Mouse (Mus musculus) retina, embryonic 14.5 days (tissue): ENCODE results near the gene E330009J07Rik.

Source experiments
- DNase-seq: peaks from one replicate; pipeline ENCODE4 v3.0.0-alpha.2; 2015; ENCODE audit warnings: low spot score

The E330009J07Rik gene

GRCm38 (mm10) chr6:40429521-40429931 lies 6.4 kb downstream of the E330009J07Rik start:
- no peak for DNase-seq

DNA sequence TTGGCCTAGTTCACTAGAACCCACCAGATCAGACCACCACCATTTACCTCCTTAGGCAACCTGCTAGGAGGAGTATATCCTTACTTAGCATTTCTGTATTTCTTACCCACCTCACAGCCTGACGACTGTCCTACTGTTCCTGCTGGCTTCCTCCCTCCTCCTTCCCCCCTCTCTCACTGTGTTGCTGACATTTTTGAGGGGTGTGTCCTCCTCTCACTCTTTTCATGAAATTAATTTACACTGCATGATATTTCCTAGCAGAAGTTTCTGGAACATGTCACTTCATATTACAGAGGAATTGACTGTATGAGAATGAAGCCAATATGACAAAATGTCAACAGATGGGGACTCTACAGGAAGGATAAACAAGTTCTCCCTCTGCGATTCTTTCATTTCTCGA lies 7.2 kb downstream of the E330009J07Rik start:
- DNase-seq, result no peak

- no peak for DNase-seq
Observed at GRCm38 (mm10) chr6:40427441-40427840, 8.5 kb downstream of the E330009J07Rik start.

GRCm38 (mm10) chr6:40423774-40424173 lies 12.2 kb downstream of the E330009J07Rik start:
- DNase-seq, result peak; percentile 69

DNA sequence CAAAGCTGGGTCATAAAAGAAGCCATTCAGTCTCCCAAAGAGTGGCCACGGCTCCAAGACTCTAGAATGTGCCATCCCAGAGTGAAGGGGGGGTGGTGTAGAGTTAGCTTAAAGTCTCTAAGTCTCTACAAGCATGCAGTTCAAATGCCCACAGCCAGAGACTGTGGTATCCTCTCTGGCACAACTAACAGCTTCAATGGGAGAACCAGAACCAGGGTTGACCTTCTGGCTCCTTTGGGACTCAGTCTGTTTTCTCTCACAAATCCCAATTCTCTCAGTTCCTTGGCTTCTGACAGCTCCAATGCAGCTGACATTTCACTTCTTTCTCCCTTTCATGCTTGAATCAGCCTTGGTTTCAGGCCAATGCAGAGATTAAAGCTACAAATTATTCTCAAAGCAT lies 12.9 kb downstream of the E330009J07Rik start:
- no peak for DNase-seq

DNA sequence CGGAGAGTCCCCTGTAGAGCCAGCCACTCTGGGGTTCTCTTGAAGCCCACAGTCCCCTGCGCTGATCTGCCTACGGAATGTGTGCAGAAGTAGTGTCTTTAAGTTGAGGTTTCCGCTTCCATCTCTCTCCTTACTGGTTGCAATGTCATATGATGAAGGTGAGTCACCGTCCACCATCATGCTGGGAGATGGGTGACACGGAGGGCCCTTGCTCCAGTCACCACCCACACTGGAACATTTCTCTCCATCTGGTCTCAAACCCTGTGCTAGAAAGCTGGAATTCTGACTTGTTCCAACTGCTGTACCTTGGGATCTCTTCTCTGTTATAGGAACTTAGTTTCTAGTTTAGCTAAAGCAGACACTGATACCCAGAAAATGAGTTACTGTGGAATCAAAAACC lies 14.8 kb downstream of the E330009J07Rik start:
- no peak for DNase-seq

- no peak for DNase-seq
Observed at GRCm38 (mm10) chr6:40418386-40418785, 17.5 kb downstream of the E330009J07Rik start.

DNA sequence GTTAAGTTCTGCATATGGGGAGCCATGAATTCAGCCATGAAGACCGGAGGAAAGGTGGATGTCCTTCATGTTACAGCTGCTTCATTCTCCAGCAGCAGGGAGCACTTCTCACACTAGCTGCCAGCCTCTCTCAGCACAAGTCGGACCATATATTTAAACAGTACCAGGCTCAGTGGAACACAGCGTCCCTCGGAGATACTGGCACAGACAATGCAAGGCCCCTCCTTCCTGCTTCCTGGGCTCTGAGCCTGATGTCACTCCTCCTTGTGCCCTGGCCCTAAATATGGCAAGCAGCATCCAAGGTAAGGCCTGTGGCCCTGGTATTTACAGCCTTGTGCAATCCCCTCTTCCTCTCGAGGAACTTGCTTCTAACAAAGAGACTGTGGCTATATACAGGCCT lies 20.1 kb downstream of the E330009J07Rik start:
- no peak for DNase-seq

DNA sequence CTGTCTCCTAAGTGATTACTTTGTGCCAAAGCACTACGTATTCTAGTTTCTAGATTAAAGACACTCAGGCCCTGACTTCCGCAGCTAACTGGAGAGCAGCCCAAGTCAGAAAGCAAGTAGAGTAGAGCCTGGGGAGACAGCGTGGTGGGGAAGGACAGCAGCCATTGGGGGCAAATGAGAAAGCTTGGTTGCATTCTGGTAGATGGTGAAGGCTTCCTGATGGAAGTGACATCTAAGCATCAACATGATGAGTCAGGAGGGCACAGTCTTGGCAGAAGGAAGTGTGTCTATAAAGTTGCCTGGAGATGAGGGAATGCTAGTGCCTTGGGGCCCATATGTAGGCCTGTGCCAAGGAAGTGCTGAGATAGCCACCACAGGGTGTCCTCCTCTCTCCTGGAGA lies 22.4 kb downstream of the E330009J07Rik start:
- no peak for DNase-seq

DNA sequence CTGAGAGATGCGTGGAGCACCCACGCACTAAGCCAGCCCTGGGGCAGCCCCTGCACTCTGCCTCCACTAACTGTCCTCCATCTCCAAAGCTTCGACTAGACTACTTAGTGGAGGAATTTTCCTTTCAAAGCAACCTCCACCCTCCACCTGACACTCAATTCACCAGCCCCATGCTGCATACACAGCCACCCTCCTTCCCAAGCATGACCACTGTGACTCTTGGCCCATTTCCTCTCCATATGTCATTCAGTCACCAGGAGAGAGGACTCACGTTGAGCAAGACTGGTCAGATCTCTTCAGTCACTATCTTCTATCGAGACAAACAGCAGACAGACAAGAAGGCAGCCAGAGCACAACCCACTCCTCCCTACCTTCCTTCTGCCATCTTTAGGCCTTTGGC lies 22.9 kb downstream of the E330009J07Rik start:
- DNase-seq, result no peak

- DNase-seq, result no peak
Observed at GRCm38 (mm10) chr6:40411085-40411484, 24.9 kb downstream of the E330009J07Rik start.

DNA sequence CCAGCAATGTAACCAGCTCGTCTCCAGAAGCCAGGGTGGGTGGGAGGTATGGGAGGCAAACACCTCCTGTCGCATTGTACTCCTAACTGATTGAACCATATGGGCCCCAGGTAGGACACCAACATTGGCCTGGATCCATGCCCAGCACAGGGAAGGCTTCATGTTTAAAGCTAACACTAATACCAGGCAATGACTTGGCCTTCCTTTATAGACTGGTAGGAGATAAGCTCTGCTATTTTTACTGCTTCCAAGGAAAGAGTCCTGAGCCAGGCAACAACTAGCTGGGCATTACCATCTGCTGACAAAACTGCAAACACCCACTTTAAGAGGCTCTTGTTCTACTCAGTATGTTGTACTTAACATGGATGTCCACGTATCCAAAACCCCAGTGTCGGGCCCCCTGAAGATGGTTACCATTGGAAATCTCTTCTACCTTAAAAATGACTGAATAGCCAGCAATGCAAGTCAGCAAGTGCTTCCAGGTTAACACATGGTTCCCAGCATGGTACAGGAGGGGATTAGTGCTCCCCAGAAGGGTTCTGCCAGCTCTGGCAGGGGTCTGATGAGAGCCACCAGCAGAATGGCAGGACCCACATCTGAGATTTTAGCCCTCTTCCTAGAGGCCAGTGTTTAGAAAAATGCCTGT lies 32.2 kb downstream of the E330009J07Rik start:
- no peak for DNase-seq

- DNase-seq, result no peak
Observed at GRCm38 (mm10) chr6:40402031-40402430, 33.9 kb downstream of the E330009J07Rik start.

DNA sequence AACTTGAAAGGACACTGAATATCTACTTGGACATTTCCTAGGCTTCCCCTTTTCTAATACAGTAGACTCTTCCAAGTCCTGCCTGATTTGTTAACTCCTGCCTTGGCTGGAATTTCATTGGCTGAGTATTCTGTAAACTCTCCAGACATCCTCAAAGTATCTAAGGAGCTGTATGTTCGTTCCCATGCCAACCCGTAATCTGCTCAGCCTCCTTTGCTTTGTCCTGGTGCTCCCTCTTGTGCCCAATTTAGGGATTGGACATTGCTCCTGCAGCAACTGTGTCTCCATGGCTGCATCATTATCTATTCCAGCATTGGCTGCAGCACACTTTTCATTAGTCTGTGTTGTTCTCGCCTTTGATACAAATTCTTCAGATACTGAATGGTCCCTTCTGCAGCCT lies 42.7 kb downstream of the E330009J07Rik start:
- DNase-seq, result peak; percentile 81

GRCm38 (mm10) chr6:40390975-40391374 lies 45.0 kb downstream of the E330009J07Rik start:
- DNase-seq, result no peak

GRCm38 (mm10) chr6:40388660-40389059 lies 47.3 kb downstream of the E330009J07Rik start:
- DNase-seq, result no peak

GRCm38 (mm10) chr6:40385682-40386081 lies 50.3 kb downstream of the E330009J07Rik start:
- DNase-seq, result no peak

- DNase-seq, result no peak
Observed at GRCm38 (mm10) chr6:40381908-40382307, 54.0 kb downstream of the E330009J07Rik start.

DNA sequence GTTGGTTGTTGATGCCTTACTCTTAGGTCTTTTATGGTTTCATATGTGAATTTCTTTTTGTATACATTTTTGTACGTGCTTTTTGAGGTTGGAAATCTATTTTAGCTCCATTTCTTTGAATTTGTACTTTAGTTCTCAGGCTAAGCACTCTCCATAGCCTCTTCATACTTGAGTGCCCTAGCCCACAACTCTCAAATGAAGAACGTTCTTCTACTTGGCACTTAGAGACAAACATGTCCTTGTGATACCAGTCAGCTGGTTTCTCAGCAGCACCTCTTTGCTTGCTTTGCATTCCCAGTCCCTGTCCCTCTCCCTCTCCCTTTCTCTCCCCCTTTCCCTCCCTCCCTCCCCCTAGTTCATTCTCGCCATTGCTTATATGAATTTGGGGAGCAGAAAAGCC lies 55.8 kb downstream of the E330009J07Rik start:
- DNase-seq, result no peak

DNA sequence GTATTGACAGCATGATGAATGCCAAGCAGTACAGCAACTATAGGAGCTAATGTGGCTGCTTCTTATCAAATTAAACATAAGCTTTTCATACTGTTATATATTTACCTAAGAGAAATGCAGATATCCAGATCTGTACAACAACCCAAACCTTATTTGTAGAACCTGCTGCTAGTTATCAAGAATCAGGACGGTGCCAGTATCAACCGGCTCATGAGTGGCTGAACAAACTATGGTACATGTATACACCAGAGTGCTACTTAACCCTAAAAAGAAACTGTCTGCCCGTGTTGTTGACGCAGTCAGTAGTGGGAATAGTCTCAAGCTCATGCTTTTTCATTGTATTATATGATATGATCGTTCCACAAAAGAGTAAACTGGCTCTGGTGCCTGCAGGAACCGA lies 64.9 kb downstream of the E330009J07Rik start:
- no peak for DNase-seq

DNA sequence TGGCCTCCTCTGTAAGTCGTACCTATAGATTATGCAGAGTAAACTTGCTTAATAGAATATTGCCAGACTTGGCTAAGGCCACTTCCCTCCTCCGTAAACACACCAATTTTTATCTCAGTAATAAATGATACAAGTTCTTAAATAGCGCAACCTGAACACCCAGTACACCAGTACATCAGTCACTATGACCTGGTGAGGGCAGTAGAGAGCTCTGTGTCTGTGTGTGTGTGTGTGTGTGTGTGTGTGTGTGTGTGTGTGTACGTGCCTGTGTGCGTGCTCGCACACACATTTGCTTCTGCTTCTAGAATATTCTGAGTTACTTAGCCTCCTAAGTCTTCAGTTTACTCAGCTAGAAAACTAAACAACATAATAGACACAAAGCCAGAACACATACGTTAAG lies 82.6 kb downstream of the E330009J07Rik start:
- peak; percentile 6 for DNase-seq
